Mouse (Mus musculus): ENCODE measurements around the gene Zcchc4. TPM values are rescaled to one million over a fixed set of nuclear protein-coding genes. Genes with fewer than 3 reads are reported as not detected.

The Zcchc4 gene
- polyA plus RNA-seq, 1 experiment from 2014 or later = 9.7 TPM

DNA sequence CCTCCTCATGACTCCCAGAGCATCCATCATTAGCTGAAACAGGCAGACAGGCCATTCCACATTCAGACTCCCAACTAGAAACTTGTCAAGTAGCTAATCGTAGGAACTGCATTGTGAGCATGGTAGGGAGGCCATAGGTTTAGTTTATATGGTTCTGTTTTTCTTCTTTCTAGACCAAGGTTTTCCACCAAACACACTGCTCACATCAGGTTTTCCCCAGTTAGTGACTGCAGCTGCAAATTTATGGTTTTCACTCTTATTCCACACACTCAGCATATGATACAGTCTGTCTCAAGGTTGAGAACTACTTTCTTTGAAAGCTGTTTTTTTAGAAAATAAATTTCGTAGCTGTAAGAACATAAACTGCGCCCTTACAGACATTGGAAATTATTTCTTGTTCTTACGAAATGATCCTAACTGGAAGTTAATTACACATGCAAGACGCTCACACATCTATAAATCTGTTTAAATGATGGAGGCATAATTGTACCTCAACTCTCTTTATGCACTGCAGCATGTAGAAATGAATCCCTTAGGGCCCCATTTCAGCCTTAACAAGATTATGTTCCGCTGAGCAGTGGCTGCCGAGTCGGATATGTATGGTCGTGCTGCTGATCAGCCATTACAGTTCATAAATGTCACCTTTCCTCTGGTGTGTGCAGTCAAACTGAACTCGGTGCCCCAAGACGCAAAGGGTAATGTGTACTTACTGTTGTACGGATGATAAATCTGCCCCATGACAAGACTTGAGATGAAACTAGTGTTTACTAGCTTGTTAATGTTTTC, 93.9 kb downstream of the Zcchc4 start:
- no peak overlapping the region for H3K4me2 ChIP-seq (ENCODE audit: low read depth, low read length)
- DNase-seq (ENCODE audit: low spot score) (no peak), ATAC-seq (ENCODE audit: low read depth) (no peak)
- no peak overlapping the region for H3K4me3 ChIP-seq (ENCODE audit: low read depth, low read length)
- H3K9me3 ChIP-seq (ENCODE audit: control insufficient read depth, low read length) = no peaks in the 10 kb centered on the region
- no peaks in the 10 kb centered on the region for H3K27me3 ChIP-seq (replicated peaks; ENCODE audit: control insufficient read depth, insufficient read depth, low read length)
- peaks cover 46% of the 10 kb centered on the region for H3K36me3 ChIP-seq (ENCODE audit: control insufficient read depth, insufficient read depth, low read length)
- no peak overlapping the region for H3K9ac ChIP-seq (ENCODE audit: low read depth, low read length)
- no peak overlapping the region for H3K27ac ChIP-seq (replicated peaks; ENCODE audit: low read depth, low read length)
- 77% methylated on average over 12 of the region's 12 CpGs for WGBS
- no peaks in the 10 kb centered on the region for H3K4me1 ChIP-seq (ENCODE audit: control insufficient read depth, insufficient read depth, low read length)

DNA sequence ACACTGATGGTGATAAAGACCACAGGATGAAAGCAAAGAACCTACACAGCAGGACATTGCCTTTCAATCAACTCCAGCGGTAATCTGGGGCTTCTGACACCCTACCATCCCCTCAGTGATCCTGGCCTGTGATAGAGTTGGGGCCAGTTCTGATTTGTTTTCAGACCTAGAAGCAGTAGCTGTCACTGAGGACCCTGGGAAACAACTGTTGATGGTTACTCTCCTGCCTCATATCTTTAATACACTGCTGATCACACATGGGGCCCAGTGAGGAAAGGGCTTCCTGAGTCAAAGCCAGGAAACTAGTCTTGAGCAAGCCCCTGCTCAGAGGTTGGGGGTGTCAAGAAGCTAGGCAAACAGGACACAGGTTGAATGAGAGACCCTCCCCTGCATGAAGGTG, 96.3 kb downstream of the Zcchc4 start:
- H3K9me3 ChIP-seq (ENCODE audit: control insufficient read depth, low read length) = no peaks in the 10 kb centered on the region
- H3K27ac ChIP-seq (replicated peaks; ENCODE audit: low read depth, low read length) = no peak overlapping the region
- H3K4me3 ChIP-seq (ENCODE audit: low read depth, low read length) = no peak overlapping the region
- no peak for ATAC-seq (ENCODE audit: low read depth)
- DNase-seq (ENCODE audit: low spot score) = no peak
- peaks cover 24% of the 10 kb centered on the region for H3K36me3 ChIP-seq (ENCODE audit: control insufficient read depth, insufficient read depth, low read length)
- no peak overlapping the region for H3K9ac ChIP-seq (ENCODE audit: low read depth, low read length)
- H3K27me3 ChIP-seq (replicated peaks; ENCODE audit: control insufficient read depth, insufficient read depth, low read length) = no peaks in the 10 kb centered on the region
- H3K4me1 ChIP-seq (ENCODE audit: control insufficient read depth, insufficient read depth, low read length) = no peaks in the 10 kb centered on the region
- H3K4me2 ChIP-seq (ENCODE audit: low read depth, low read length) = no peak overlapping the region
- 30% methylated on average over 1 of the region's 1 CpGs for WGBS

GRCm38 (mm10) chr5:52871986-52872385, 96.8 kb downstream of the Zcchc4 start:
- H3K27ac ChIP-seq (replicated peaks; ENCODE audit: low read depth, low read length) = no peak overlapping the region
- peaks cover 19% of the 10 kb centered on the region for H3K36me3 ChIP-seq (ENCODE audit: control insufficient read depth, insufficient read depth, low read length)
- H3K4me2 ChIP-seq (ENCODE audit: low read depth, low read length) = no peak overlapping the region
- no peaks in the 10 kb centered on the region for H3K9me3 ChIP-seq (ENCODE audit: control insufficient read depth, low read length)
- H3K27me3 ChIP-seq (replicated peaks; ENCODE audit: control insufficient read depth, insufficient read depth, low read length) = no peaks in the 10 kb centered on the region
- H3K4me1 ChIP-seq (ENCODE audit: control insufficient read depth, insufficient read depth, low read length) = no peaks in the 10 kb centered on the region
- ATAC-seq (ENCODE audit: low read depth) = no peak
- DNase-seq (ENCODE audit: low spot score) = no peak
- H3K4me3 ChIP-seq (ENCODE audit: low read depth, low read length) = no peak overlapping the region
- WGBS = 96% methylated on average over 13 of the region's 13 CpGs
- no peak overlapping the region for H3K9ac ChIP-seq (ENCODE audit: low read depth, low read length)

Other genes starting within 250 kb of the Zcchc4 start
- 9.6 and 9.8 TPM in 2 replicates for gene Lgi2, start 208.9 kb upstream of the Zcchc4 start, polyA plus RNA-seq (2014; fragmentation: Nextera tagmentation; extraction: Ambion mirVana)
- gene Sepsecs, start 105.7 kb upstream of the Zcchc4 start, polyA plus RNA-seq (2014; fragmentation: Nextera tagmentation; extraction: Ambion mirVana) = 9.2 and 9.8 TPM in 2 replicates
- 25.3 and 25.6 TPM in 2 replicates for gene Pi4k2b, start 33.8 kb upstream of the Zcchc4 start, polyA plus RNA-seq (2014; fragmentation: Nextera tagmentation; extraction: Ambion mirVana)
- gene Anapc4, start 58.6 kb downstream of the Zcchc4 start, polyA plus RNA-seq (2014; fragmentation: Nextera tagmentation; extraction: Ambion mirVana) = 103 and 118 TPM in 2 replicates